Mouse (Mus musculus): ENCODE data around the gene Agtrap. TPM values are rescaled to one million over a fixed set of nuclear protein-coding genes. Genes with fewer than 3 reads are reported as not detected.

Agtrap gene
- total RNA-seq, 2 experiments from 2014 or later: 3.6 to 4.6 TPM

GRCm38 (mm10) chr4:148079944-148080596 lies 7.8 kb downstream of the Agtrap start:
- ATAC-seq (replicated peaks; ENCODE audit: low FRiP score, poor library complexity, severe bottlenecking): no peak

- no peak for ATAC-seq (replicated peaks; ENCODE audit: low FRiP score, poor library complexity, severe bottlenecking)
These were observed 8.6 kb downstream of the Agtrap start for GRCm38 (mm10) chr4:148079212-148079611.

GRCm38 (mm10) chr4:148075881-148076280 lies 11.9 kb downstream of the Agtrap start:
- ATAC-seq (replicated peaks; ENCODE audit: low FRiP score, poor library complexity, severe bottlenecking): no peak

GRCm38 (mm10) chr4:148075259-148075658 lies 12.6 kb downstream of the Agtrap start:
- peak; percentile 75 for ATAC-seq (replicated peaks; ENCODE audit: low FRiP score, poor library complexity, severe bottlenecking)

GRCm38 (mm10) chr4:148074521-148075189 lies 13.2 kb downstream of the Agtrap start:
- no peak for ATAC-seq (replicated peaks; ENCODE audit: low FRiP score, poor library complexity, severe bottlenecking)

- ATAC-seq (replicated peaks; ENCODE audit: low FRiP score, poor library complexity, severe bottlenecking): no peak
These were observed 16.3 kb downstream of the Agtrap start for GRCm38 (mm10) chr4:148071508-148071907.

GRCm38 (mm10) chr4:148069602-148070218 lies 18.1 kb downstream of the Agtrap start:
- no peak for ATAC-seq (replicated peaks; ENCODE audit: low FRiP score, poor library complexity, severe bottlenecking)

- no peak for ATAC-seq (replicated peaks; ENCODE audit: low FRiP score, poor library complexity, severe bottlenecking)
These were observed 20.5 kb downstream of the Agtrap start for GRCm38 (mm10) chr4:148067346-148067745.

- ATAC-seq (replicated peaks; ENCODE audit: low FRiP score, poor library complexity, severe bottlenecking): no peak
These were observed 21.5 kb downstream of the Agtrap start for GRCm38 (mm10) chr4:148066401-148066744.

- ATAC-seq (replicated peaks; ENCODE audit: low FRiP score, poor library complexity, severe bottlenecking): no peak
These were observed 22.0 kb downstream of the Agtrap start for GRCm38 (mm10) chr4:148065702-148066400.

- ATAC-seq (replicated peaks; ENCODE audit: low FRiP score, poor library complexity, severe bottlenecking): no peak
These were observed 26.7 kb downstream of the Agtrap start for GRCm38 (mm10) chr4:148061086-148061480.

- 0 out of 2 replicates have a peak, but pooled peaks have one; percentile 37 for ATAC-seq (replicated peaks; ENCODE audit: low FRiP score, poor library complexity, severe bottlenecking)
These were observed 27.4 kb downstream of the Agtrap start for GRCm38 (mm10) chr4:148060120-148061085.

GRCm38 (mm10) chr4:148058993-148059392 lies 28.8 kb downstream of the Agtrap start:
- ATAC-seq (replicated peaks; ENCODE audit: low FRiP score, poor library complexity, severe bottlenecking): no peak

- no peak for ATAC-seq (replicated peaks; ENCODE audit: low FRiP score, poor library complexity, severe bottlenecking)
These were observed 29.5 kb downstream of the Agtrap start for GRCm38 (mm10) chr4:148058218-148058819.

- ATAC-seq (replicated peaks; ENCODE audit: low FRiP score, poor library complexity, severe bottlenecking): no peak
These were observed 30.1 kb downstream of the Agtrap start for GRCm38 (mm10) chr4:148057661-148058209.

GRCm38 (mm10) chr4:148056801-148057200 lies 31.0 kb downstream of the Agtrap start:
- no peak for ATAC-seq (replicated peaks; ENCODE audit: low FRiP score, poor library complexity, severe bottlenecking)

GRCm38 (mm10) chr4:148056246-148056645 lies 31.6 kb downstream of the Agtrap start:
- ATAC-seq (replicated peaks; ENCODE audit: low FRiP score, poor library complexity, severe bottlenecking): no peak

GRCm38 (mm10) chr4:148054961-148055695 lies 32.7 kb downstream of the Agtrap start:
- no peak for ATAC-seq (replicated peaks; ENCODE audit: low FRiP score, poor library complexity, severe bottlenecking)

Data from erythroid progenitor cell, adult 5-6 weeks (primary cell).